Mouse (Mus musculus) bone marrow, adult 2 months (tissue): ENCODE measurements around the gene Tec.

Source experiments
- CTCF ChIP-seq: fragments of 200-500 bp; IDR thresholded peaks from 2 replicates; pipeline ENCODE4 v1.5.1; 2011; ENCODE audit warnings: low read length, control low read depth; ENCODE audit not compliant: control insufficient read depth, insufficient read depth
- POLR2A ChIP-seq: fragments of 200-500 bp; IDR thresholded peaks from 2 replicates; pipeline ENCODE4 v1.6.1; 2011; ENCODE audit warnings: low read depth, mild to moderate bottlenecking, control low read depth, low read length, borderline replicate concordance; ENCODE audit not compliant: control insufficient read depth

DNA sequence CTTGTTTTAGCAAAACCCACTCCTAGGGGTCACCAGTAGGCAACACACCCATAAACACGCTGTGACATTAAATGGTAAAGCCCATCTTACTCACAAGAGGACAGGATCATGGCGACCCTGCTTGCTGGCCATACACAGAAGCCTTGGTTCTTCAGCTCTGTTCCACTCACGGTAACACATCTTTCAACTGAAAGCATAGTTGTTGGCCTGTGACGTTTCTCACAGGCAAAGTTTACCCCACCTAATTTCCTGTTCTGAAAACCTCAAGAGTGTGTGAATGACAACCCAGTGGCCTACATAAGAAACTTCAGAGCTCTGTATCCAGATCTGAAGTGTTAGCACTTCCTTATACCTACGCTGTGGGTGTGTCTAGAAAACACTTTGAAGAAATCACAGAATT lies 115.7 kb downstream of the Tec start, which contains the start of gene Txk:
- TF ChIP-seq CTCF = no peak
- TF ChIP-seq POLR2A = no peak
